Mouse (Mus musculus): Measurements from ENCODE around the gene Card9.
A peak's percentile ranks its signal among the peaks of the same experiment; 100 is the strongest.

The Card9 gene

DNA sequence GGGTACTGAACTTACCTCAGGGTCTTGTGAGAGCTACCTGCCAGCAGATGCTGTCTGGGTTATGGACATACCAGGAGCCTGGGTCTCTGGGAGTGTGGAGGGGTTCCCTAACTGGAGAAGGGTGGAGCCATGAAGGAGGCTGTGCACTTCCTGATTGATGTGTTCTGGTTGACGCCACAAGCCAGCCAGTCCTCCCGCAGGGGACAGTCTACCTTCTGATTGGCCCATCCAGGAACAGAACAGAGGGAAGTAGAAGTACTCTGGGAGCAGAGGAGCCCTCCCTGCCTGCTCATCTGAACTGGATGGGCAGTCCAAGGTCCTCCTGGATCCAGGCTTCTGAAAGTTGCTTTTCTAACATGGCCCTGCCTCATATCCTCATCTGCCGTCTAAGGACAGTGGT, at the start of gene Card9:
Gene Card9 (minus strand): TSS at position 147 of the 400 bp plus-strand sequence.
- H3K36me3 ChIP-seq (ENCODE audit: insufficient read depth, low read length) = peaks cover 46% of the 10 kb centered on the region
- no peak for TF ChIP-seq NANOG (IDR thresholded peaks at IDR 0.05; ENCODE audit: borderline replicate concordance, low read length)
- no peak for TF ChIP-seq CTCF (conservative IDR thresholded peaks at IDR 0.05; ENCODE audit: low read length)
- TF ChIP-seq POU5F1 (IDR thresholded peaks at IDR 0.05; ENCODE audit: borderline replicate concordance, low read length) = no peak
- no peak within 1 kb of the TSS for H3K4me3 ChIP-seq (replicated peaks; ENCODE audit: low read length)
- H3K9me3 ChIP-seq (ENCODE audit: low read length) = no peaks in the 10 kb centered on the region
- H3K4me1 ChIP-seq (replicated peaks; ENCODE audit: low read depth, low read length) = peaks cover 39% of the 10 kb centered on the region
- peaks cover 12% of the 10 kb centered on the region; the same call in 1 of the 2 replicates for H3K27me3 ChIP-seq (ENCODE audit: insufficient read depth, low read length)

GRCm38 (mm10) chr2:26410091-26410490, 49.4 kb upstream of the Card9 start:
- TF ChIP-seq POU5F1 (IDR thresholded peaks at IDR 0.05; ENCODE audit: borderline replicate concordance, low read length) (no peak), CTCF (conservative IDR thresholded peaks at IDR 0.05; ENCODE audit: low read length) (no peak), NANOG (IDR thresholded peaks at IDR 0.05; ENCODE audit: borderline replicate concordance, low read length) (no peak)
- Histone ChIP-seq H3K27me3 (ENCODE audit: insufficient read depth, low read length) (no peaks in the 10 kb centered on the region), H3K4me3 (replicated peaks; ENCODE audit: low read length) (no peak overlapping the region), H3K36me3 (ENCODE audit: insufficient read depth, low read length) (peaks cover 80% of the 10 kb centered on the region), H3K9me3 (ENCODE audit: low read length) (no peaks in the 10 kb centered on the region), H3K4me1 (replicated peaks; ENCODE audit: low read depth, low read length) (peaks cover 23% of the 10 kb centered on the region)

DNA sequence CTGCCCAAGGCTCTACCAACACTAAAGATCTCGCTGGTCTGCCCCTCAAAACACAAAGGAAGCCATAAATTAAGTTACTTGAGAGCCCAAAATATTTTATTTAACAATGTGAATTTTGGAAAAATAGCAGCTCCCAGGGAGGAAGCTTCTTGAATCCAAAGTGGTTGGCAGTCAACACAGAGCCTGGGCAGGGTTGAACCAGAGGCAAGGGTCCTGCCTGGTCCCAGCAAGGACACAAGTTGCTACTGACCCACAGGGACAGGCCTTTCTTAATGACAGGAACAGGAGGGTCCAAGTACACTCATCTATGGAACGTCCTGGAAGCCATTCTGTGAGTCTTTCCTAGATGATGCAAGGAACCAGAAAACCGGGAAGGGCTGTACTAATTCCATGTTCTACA, 48.6 kb upstream of the Card9 start:
- no peak overlapping the region for H3K4me3 ChIP-seq (replicated peaks; ENCODE audit: low read length)
- H3K36me3 ChIP-seq (ENCODE audit: insufficient read depth, low read length) = peaks cover 73% of the 10 kb centered on the region
- TF ChIP-seq POU5F1 (IDR thresholded peaks at IDR 0.05; ENCODE audit: borderline replicate concordance, low read length) (no peak), CTCF (conservative IDR thresholded peaks at IDR 0.05; ENCODE audit: low read length) (no peak), NANOG (IDR thresholded peaks at IDR 0.05; ENCODE audit: borderline replicate concordance, low read length) (no peak)
- H3K27me3 ChIP-seq (ENCODE audit: insufficient read depth, low read length) = no peaks in the 10 kb centered on the region
- no peaks in the 10 kb centered on the region for H3K9me3 ChIP-seq (ENCODE audit: low read length)
- H3K4me1 ChIP-seq (replicated peaks; ENCODE audit: low read depth, low read length) = peaks cover 25% of the 10 kb centered on the region

DNA sequence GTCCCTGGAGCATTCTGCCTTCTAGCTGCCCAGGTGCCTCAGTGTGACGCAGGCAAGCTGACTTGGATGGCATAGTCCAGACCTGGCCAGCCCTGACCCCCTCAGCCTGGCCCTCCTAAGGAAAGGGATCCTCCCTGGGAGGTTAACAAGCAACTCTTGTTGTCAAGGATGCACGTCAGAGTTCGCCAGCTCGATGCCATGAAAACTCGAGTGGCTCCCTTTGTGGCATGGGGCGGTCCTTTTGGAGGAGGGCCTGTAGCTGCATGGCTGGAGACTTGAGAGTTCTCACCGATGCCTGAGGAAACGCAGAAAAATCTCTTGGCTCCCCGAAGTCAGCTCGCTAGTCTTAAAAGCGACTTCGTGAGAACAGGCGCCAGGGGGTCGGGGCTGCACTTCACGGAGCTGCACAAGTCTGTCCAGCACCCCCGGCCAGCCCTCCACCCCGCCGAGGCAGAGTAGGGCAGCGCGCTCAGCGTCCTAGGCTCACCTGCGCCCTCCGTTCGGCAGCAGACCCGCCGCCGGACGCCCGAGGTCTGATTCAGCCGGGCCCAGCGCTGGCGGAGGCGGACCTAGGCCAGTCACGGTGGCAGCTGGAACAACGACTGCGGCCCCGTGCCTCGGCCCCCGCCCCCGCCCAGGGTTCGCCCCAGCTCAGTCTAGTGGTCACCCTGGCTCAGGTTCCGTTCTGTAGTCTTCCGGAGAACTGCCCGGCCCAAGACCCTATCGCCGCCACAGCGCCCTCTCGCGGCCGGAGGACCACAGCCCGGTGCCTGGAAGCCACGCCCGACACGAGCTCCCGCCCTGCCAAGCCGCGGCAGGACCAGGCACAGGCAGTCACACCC, 48.0 kb upstream of the Card9 start, which contains the start of gene Inpp5e:
Gene Inpp5e (minus strand): TSS at position 689 of the 842 bp plus-strand sequence.
- TF ChIP-seq NANOG (IDR thresholded peaks at IDR 0.05; ENCODE audit: borderline replicate concordance, low read length) = no peak
- TF ChIP-seq CTCF (conservative IDR thresholded peaks at IDR 0.05; ENCODE audit: low read length) = no peak
- TF ChIP-seq POU5F1 (IDR thresholded peaks at IDR 0.05; ENCODE audit: borderline replicate concordance, low read length) = no peak
- Histone ChIP-seq H3K36me3 (ENCODE audit: insufficient read depth, low read length) (peaks cover 67% of the 10 kb centered on the region), H3K27me3 (ENCODE audit: insufficient read depth, low read length) (no peaks in the 10 kb centered on the region), H3K4me3 (replicated peaks; ENCODE audit: low read length) (peak within 1 kb of the TSS; percentile 93), H3K4me1 (replicated peaks; ENCODE audit: low read depth, low read length) (peaks cover 25% of the 10 kb centered on the region), H3K9me3 (ENCODE audit: low read length) (no peaks in the 10 kb centered on the region)

GRCm38 (mm10) chr2:26403306-26403705, 42.6 kb upstream of the Card9 start:
- Histone ChIP-seq H3K4me1 (replicated peaks; ENCODE audit: low read depth, low read length) (peaks cover 18% of the 10 kb centered on the region), H3K36me3 (ENCODE audit: insufficient read depth, low read length) (peaks cover 65% of the 10 kb centered on the region), H3K4me3 (replicated peaks; ENCODE audit: low read length) (no peak overlapping the region), H3K27me3 (ENCODE audit: insufficient read depth, low read length) (no peaks in the 10 kb centered on the region), H3K9me3 (ENCODE audit: low read length) (no peaks in the 10 kb centered on the region)
- no peak for TF ChIP-seq NANOG (IDR thresholded peaks at IDR 0.05; ENCODE audit: borderline replicate concordance, low read length)
- no peak for TF ChIP-seq POU5F1 (IDR thresholded peaks at IDR 0.05; ENCODE audit: borderline replicate concordance, low read length)
- no peak for TF ChIP-seq CTCF (conservative IDR thresholded peaks at IDR 0.05; ENCODE audit: low read length)

DNA sequence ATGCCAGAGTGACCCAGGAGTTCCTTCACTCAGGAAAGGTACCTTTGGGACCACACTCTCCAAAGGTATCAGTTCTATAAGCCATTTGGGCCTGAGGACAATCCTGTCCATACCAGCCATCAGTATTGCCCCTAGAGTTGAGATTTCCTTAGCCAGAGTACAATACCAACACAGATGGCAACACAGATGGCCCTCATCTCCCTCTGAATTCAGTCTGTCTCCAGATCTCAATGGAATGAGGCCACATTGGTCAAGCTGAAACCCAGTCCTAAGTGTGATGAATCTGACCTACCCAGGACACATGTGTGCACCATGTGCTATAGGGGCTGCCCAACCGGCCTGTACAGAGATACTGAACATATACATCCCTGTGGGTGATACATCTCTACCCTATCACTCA, 41.5 kb upstream of the Card9 start:
- H3K4me1 ChIP-seq (replicated peaks; ENCODE audit: low read depth, low read length) = peaks cover 15% of the 10 kb centered on the region
- TF ChIP-seq NANOG (IDR thresholded peaks at IDR 0.05; ENCODE audit: borderline replicate concordance, low read length) (no peak), CTCF (conservative IDR thresholded peaks at IDR 0.05; ENCODE audit: low read length) (no peak), POU5F1 (IDR thresholded peaks at IDR 0.05; ENCODE audit: borderline replicate concordance, low read length) (no peak)

DNA sequence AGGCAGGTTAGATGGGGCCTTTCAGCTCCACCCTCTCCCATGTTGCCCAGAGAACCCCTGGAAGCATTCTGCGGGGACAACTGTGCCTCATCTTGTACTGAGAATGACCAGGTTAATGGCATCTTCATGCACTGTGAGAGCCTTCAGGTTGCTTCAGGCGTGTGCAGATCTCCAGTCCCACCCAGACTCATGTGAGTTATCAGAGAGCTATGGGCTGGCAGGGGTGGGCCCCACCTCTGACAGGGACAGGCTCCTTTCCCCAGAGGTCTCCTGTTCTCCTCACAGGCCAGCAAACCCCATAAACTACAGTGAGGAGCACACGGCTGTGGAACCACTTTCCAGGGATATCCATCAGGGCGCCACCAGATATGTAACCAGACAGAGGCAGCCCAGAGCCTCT, 40.3 kb upstream of the Card9 start:
- Histone ChIP-seq H3K4me3 (replicated peaks; ENCODE audit: low read length) (no peak overlapping the region), H3K27me3 (ENCODE audit: insufficient read depth, low read length) (no peaks in the 10 kb centered on the region), H3K36me3 (ENCODE audit: insufficient read depth, low read length) (peaks cover 69% of the 10 kb centered on the region), H3K9me3 (ENCODE audit: low read length) (no peaks in the 10 kb centered on the region), H3K4me1 (replicated peaks; ENCODE audit: low read depth, low read length) (peaks cover 17% of the 10 kb centered on the region)
- TF ChIP-seq NANOG (IDR thresholded peaks at IDR 0.05; ENCODE audit: borderline replicate concordance, low read length) (no peak), POU5F1 (IDR thresholded peaks at IDR 0.05; ENCODE audit: borderline replicate concordance, low read length) (no peak)

More for the DNA sequence above, 41.5 kb upstream of the Card9 start:
- Histone ChIP-seq H3K9me3 (ENCODE audit: low read length) (no peaks in the 10 kb centered on the region), H3K27me3 (ENCODE audit: insufficient read depth, low read length) (no peaks in the 10 kb centered on the region), H3K36me3 (ENCODE audit: insufficient read depth, low read length) (peaks cover 69% of the 10 kb centered on the region), H3K4me3 (replicated peaks; ENCODE audit: low read length) (no peak overlapping the region)

GRCm38 (mm10) chr2:26400296-26400695, 39.6 kb upstream of the Card9 start:
- peaks cover 72% of the 10 kb centered on the region for H3K36me3 ChIP-seq (ENCODE audit: insufficient read depth, low read length)
- no peak overlapping the region for H3K4me3 ChIP-seq (replicated peaks; ENCODE audit: low read length)
- no peaks in the 10 kb centered on the region for H3K27me3 ChIP-seq (ENCODE audit: insufficient read depth, low read length)
- H3K4me1 ChIP-seq (replicated peaks; ENCODE audit: low read depth, low read length) = peaks cover 17% of the 10 kb centered on the region
- TF ChIP-seq CTCF (conservative IDR thresholded peaks at IDR 0.05; ENCODE audit: low read length) (no peak), POU5F1 (IDR thresholded peaks at IDR 0.05; ENCODE audit: borderline replicate concordance, low read length) (no peak), NANOG (IDR thresholded peaks at IDR 0.05; ENCODE audit: borderline replicate concordance, low read length) (no peak)
- no peaks in the 10 kb centered on the region for H3K9me3 ChIP-seq (ENCODE audit: low read length)

All from E14TG2a.4 (cell line).